Mouse (Mus musculus): ENCODE measurements around the gene 2410004P03Rik.

DNA sequence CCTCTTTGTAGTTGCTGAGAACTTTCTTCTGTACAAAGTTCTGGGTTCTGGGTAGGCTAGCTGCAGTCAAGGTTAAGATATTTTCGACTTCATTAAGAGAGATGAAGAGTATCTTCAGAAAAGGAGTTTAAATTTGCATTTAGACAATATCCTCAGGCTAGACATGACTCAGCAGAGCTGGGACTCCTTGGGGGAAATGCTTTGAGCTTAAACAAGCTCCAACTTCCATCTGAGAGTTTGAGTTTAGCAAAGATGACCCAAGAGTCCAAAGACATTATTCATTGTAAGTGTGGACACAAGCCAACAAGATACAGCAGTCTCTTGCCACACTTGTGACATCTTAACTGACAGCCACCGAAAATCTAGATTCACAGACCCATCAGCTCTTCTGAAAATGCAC, 27.9 kb upstream of the 2410004P03Rik start:
- no peak for TF ChIP-seq POLR2A (IDR thresholded peaks at IDR 0.05; ENCODE audit: borderline replicate concordance, extremely low read depth, insufficient read depth, insufficient read length, poor library complexity, severe bottlenecking)
- no peak for TF ChIP-seq CTCF (IDR thresholded peaks at IDR 0.05; ENCODE audit: borderline replicate concordance, extremely low read depth, insufficient read depth, insufficient read length)
